Mouse (Mus musculus): ENCODE results near the gene Vav3. TPM values are rescaled to one million over a fixed set of nuclear protein-coding genes. Genes with fewer than 3 reads are reported as not detected.

Vav3 gene
- total and polyA plus RNA-seq, 3 experiments: 0.08 TPM; not detected in 2

- H3K9ac ChIP-seq (ENCODE audit: insufficient read depth, low read depth): no peak overlapping the region
- H3K4me3 ChIP-seq (replicated peaks in 1 of 3; ENCODE audit: low read depth in 2 of 3, low read length in 2 of 3, poor library complexity in 1 of 3): no peak overlapping the region
- no peaks in the 10 kb centered on the region for H3K79me2 ChIP-seq (replicated peaks; ENCODE audit: control insufficient read depth, extremely low read depth, insufficient read depth, poor library complexity, severe bottlenecking)
- in situ Hi-C loops (cut with MboI; ENCODE audit: low pct_ligation_motif_present, low pct_unique_long_range_greater_than_20kb, low sequenced_read_pairs): no loop called here
- no peaks in the 10 kb centered on the region for H3K9me3 ChIP-seq (replicated peaks; ENCODE audit: low read length)
- no peaks in the 10 kb centered on the region for H3K36me3 ChIP-seq (replicated peaks in 1 of 2; ENCODE audit: control insufficient read depth in 1 of 2, insufficient read depth in 1 of 2, low read length in 1 of 2)
- no peak for TF ChIP-seq MAFK (IDR thresholded peaks at IDR 0.05; ENCODE audit: insufficient replicate concordance, low read length)
- TF ChIP-seq NRF1 (IDR thresholded peaks at IDR 0.05; ENCODE audit: low read depth, low read length): no peak
- no peak for TF ChIP-seq ELF1 (IDR thresholded peaks at IDR 0.05; ENCODE audit: low read depth, low read length)
- no peak for TF ChIP-seq KAT2A (IDR thresholded peaks at IDR 0.05; ENCODE audit: insufficient replicate concordance, low read length)
- TF ChIP-seq HCFC1 (IDR thresholded peaks at IDR 0.05; ENCODE audit: low read depth, low read length): no peak
- TF ChIP-seq SIN3A (IDR thresholded peaks at IDR 0.05; ENCODE audit: low read length): no peak
- no peak for TF ChIP-seq E2F4 (IDR thresholded peaks at IDR 0.05; ENCODE audit: insufficient replicate concordance, low read depth, low read length)
- TF ChIP-seq POLR2A (IDR thresholded peaks at IDR 0.05; ENCODE audit: low read depth, low read length): no peak
- TF ChIP-seq MAZ (IDR thresholded peaks at IDR 0.05; ENCODE audit: low read depth, low read length): no peak
- no peak for TF ChIP-seq BHLHE40 (IDR thresholded peaks at IDR 0.05; ENCODE audit: low read depth, low read length)
- TF ChIP-seq IRF4 (IDR thresholded peaks at IDR 0.05; ENCODE audit: low read depth, low read length): no peak
- no peak for TF ChIP-seq USF1 (IDR thresholded peaks at IDR 0.05; ENCODE audit: low read depth, low read length)
- no peak for TF ChIP-seq SMC3 (IDR thresholded peaks at IDR 0.05; ENCODE audit: low read depth, low read length)
- dilution Hi-C loops (cut with MboI; ENCODE audit: extremely low pct_ligation_motif_present, extremely low pct_unique_long_range_greater_than_20kb, low sequenced_read_pairs): no loop called here
- no peaks in the 10 kb centered on the region for H3K27me3 ChIP-seq (replicated peaks)
- H3K4me2 ChIP-seq (ENCODE audit: insufficient read depth, low read depth, poor library complexity, severe bottlenecking): no peak overlapping the region
- no peak for DNase-seq (ENCODE audit: extremely low read depth)
- no peaks in the 10 kb centered on the region for H3K4me1 ChIP-seq (ENCODE audit: control insufficient read depth in 1 of 2, insufficient read depth in 2 of 2)
- no peak overlapping the region for H3K27ac ChIP-seq (ENCODE audit: insufficient read depth, low read depth)
These were observed 111.5 kb downstream of the Vav3 start for GRCm38 (mm10) chr3:109451966-109452365.

DNA sequence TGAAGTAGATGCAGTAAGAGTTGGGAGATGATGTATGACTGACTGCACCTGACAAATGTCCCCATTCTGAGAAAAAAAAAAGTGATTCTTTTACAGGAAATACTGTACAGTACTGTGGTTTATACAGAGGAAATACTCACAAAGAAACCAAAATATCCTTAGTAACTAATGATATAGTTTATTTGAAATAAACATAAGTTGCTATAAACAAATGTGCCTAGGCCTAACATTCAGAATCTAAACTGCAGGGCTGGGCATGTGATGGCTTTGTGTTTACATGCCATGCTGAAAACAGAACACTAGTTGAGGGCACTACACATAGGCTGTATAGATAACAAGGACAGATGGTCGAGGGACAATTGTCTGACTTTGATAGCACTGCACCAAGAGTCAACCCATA, 114.2 kb downstream of the Vav3 start:
- no peak overlapping the region for H3K4me2 ChIP-seq (ENCODE audit: insufficient read depth, low read depth, poor library complexity, severe bottlenecking)
- H3K4me1 ChIP-seq (ENCODE audit: control insufficient read depth in 1 of 2, insufficient read depth in 2 of 2): no peaks in the 10 kb centered on the region
- H3K9me3 ChIP-seq (replicated peaks; ENCODE audit: low read length): no peaks in the 10 kb centered on the region
- no peak overlapping the region for H3K9ac ChIP-seq (ENCODE audit: insufficient read depth, low read depth)
- H3K79me2 ChIP-seq (replicated peaks; ENCODE audit: control insufficient read depth, extremely low read depth, insufficient read depth, poor library complexity, severe bottlenecking): no peaks in the 10 kb centered on the region
- no peak overlapping the region for H3K4me3 ChIP-seq (replicated peaks in 1 of 3; ENCODE audit: low read depth in 2 of 3, low read length in 2 of 3, poor library complexity in 1 of 3)
- dilution Hi-C loops (cut with MboI; ENCODE audit: extremely low pct_ligation_motif_present, extremely low pct_unique_long_range_greater_than_20kb, low sequenced_read_pairs): no loop called here
- in situ Hi-C loops (cut with MboI; ENCODE audit: low pct_ligation_motif_present, low pct_unique_long_range_greater_than_20kb, low sequenced_read_pairs): no loop called here
- no peaks in the 10 kb centered on the region for H3K27me3 ChIP-seq (replicated peaks)
- TF ChIP-seq NELFE (IDR thresholded peaks at IDR 0.05; ENCODE audit: low read depth, low read length) (no peak), RAD21 (IDR thresholded peaks at IDR 0.05; ENCODE audit: low read depth, low read length) (no peak), ELF1 (IDR thresholded peaks at IDR 0.05; ENCODE audit: low read depth, low read length) (no peak)
- DNase-seq (ENCODE audit: extremely low read depth): no peak
- no peak overlapping the region for H3K27ac ChIP-seq (ENCODE audit: insufficient read depth, low read depth)
- no peaks in the 10 kb centered on the region for H3K36me3 ChIP-seq (replicated peaks in 1 of 2; ENCODE audit: control insufficient read depth in 1 of 2, insufficient read depth in 1 of 2, low read length in 1 of 2)

- Histone ChIP-seq H3K9ac (ENCODE audit: insufficient read depth, low read depth) (no peak overlapping the region), H3K4me2 (ENCODE audit: insufficient read depth, low read depth, poor library complexity, severe bottlenecking) (no peak overlapping the region), H3K27ac (ENCODE audit: insufficient read depth, low read depth) (no peak overlapping the region), H3K4me1 (ENCODE audit: control insufficient read depth in 1 of 2, insufficient read depth in 2 of 2) (no peaks in the 10 kb centered on the region), H3K9me3 (replicated peaks; ENCODE audit: low read length) (no peaks in the 10 kb centered on the region), H3K36me3 (replicated peaks in 1 of 2; ENCODE audit: control insufficient read depth in 1 of 2, insufficient read depth in 1 of 2, low read length in 1 of 2) (no peaks in the 10 kb centered on the region), H3K79me2 (replicated peaks; ENCODE audit: control insufficient read depth, extremely low read depth, insufficient read depth, poor library complexity, severe bottlenecking) (no peaks in the 10 kb centered on the region), H3K27me3 (replicated peaks) (no peaks in the 10 kb centered on the region), H3K4me3 (replicated peaks in 1 of 3; ENCODE audit: low read depth in 2 of 3, low read length in 2 of 3, poor library complexity in 1 of 3) (no peak overlapping the region)
- TF ChIP-seq POLR2AphosphoS2 (IDR thresholded peaks at IDR 0.05; ENCODE audit: low read depth, low read length) (no peak), ELF1 (IDR thresholded peaks at IDR 0.05; ENCODE audit: low read depth, low read length) (no peak), CHD1 (IDR thresholded peaks at IDR 0.05; ENCODE audit: low read depth, low read length) (no peak)
- dilution Hi-C loops (cut with MboI; ENCODE audit: extremely low pct_ligation_motif_present, extremely low pct_unique_long_range_greater_than_20kb, low sequenced_read_pairs): no loop called here
- DNase-seq (ENCODE audit: extremely low read depth): no peak
- in situ Hi-C loops (cut with MboI; ENCODE audit: low pct_ligation_motif_present, low pct_unique_long_range_greater_than_20kb, low sequenced_read_pairs): no loop called here
These were observed 115.9 kb downstream of the Vav3 start for GRCm38 (mm10) chr3:109456340-109456739.
